Mouse (Mus musculus) kidney, embryonic 16.5 days (tissue): ENCODE results near the gene Acad9. TPM values are rescaled to one million over a fixed set of nuclear protein-coding genes. Genes with fewer than 3 reads are reported as not detected.

Source experiments
- ATAC-seq: fragments of 200-750 bp; cut with Nextera tagmentation; 2 replicates; pipeline ENCODE4 v1.8.0; 2017; ENCODE audit warnings: moderate TSS enrichment; ENCODE audit not compliant: low FRiP score, low TSS enrichment
- H3K27ac ChIP-seq: fragments of 300-500 bp; sonication (generic); 2 replicates; pipeline ENCODE4 v1.5.1; 2014; ENCODE audit warnings: low read length
- H3K27me3 ChIP-seq: fragments of 300-500 bp; sonication (generic); 2 replicates; pipeline ENCODE4 v1.6.1; 2014; ENCODE audit warnings: low read length, control low read depth, mixed read lengths; ENCODE audit not compliant: insufficient read depth
- H3K36me3 ChIP-seq: fragments of 300-500 bp; sonication (generic); 2 replicates; pipeline ENCODE4 v1.6.1; 2014; ENCODE audit warnings: low read length, control low read depth, mixed read lengths; ENCODE audit not compliant: insufficient read depth
- H3K4me1 ChIP-seq: fragments of 300-500 bp; sonication (generic); 2 replicates; pipeline ENCODE4 v1.6.1; 2014; ENCODE audit warnings: low read length, control low read depth, mixed read lengths; ENCODE audit not compliant: insufficient read depth
- H3K4me2 ChIP-seq: fragments of 300-500 bp; sonication (generic); replicated peaks from 2 replicates; pipeline ENCODE4 v1.6.1; 2014; ENCODE audit warnings: low read depth, low read length
- H3K4me3 ChIP-seq: fragments of 300-500 bp; sonication (generic); 2 replicates; pipeline ENCODE4 v1.5.1; 2014; ENCODE audit warnings: mild to moderate bottlenecking, low read length
- H3K9ac ChIP-seq: fragments of 300-500 bp; sonication (generic); replicated peaks from 2 replicates; pipeline ENCODE4 v1.6.1; 2014; ENCODE audit warnings: low read length
- H3K9me3 ChIP-seq: fragments of 300-500 bp; sonication (generic); 2 replicates; pipeline ENCODE4 v1.6.1; 2016; ENCODE audit warnings: low read length, control low read depth
- WGBS: fragments of 180-500 bp; shearing (Covaris S2); extraction: QIAGEN DNeasy Blood & Tissue Kit; methylation state at CpG from one replicate; pipeline ENCODE4 v1.1.7; 2014; 5-methylcytosine and 5-hydroxymethylcytosine counted together
- polyA plus RNA-seq: library from polyadenylated mRNA; unstranded; fragments of >200 nt; fragmentation: Nextera tagmentation; extraction: Ambion mirVana; gene quantifications from 2 replicates; pipeline ENCODE4 v1.2.1, GENCODE M21; 2015

Gene Acad9
- polyA plus RNA-seq, 1 experiment from 2014 or later = 88.1 TPM

GRCm38 (mm10) chr3:36138171-36138660 lies 72.4 kb downstream of the Acad9 start:
- no peaks in the 10 kb centered on the region for H3K9me3 ChIP-seq
- WGBS = 82% methylated on average over 1 of the region's 1 CpGs
- no peaks in the 10 kb centered on the region for H3K36me3 ChIP-seq
- H3K27ac ChIP-seq = no peak overlapping the region
- no peak overlapping the region for H3K4me2 ChIP-seq
- H3K27me3 ChIP-seq = no peaks in the 10 kb centered on the region
- no peaks in the 10 kb centered on the region for H3K4me1 ChIP-seq
- H3K4me3 ChIP-seq = no peak overlapping the region
- H3K9ac ChIP-seq = no peak overlapping the region
- ATAC-seq = no peak

- H3K36me3 ChIP-seq = no peaks in the 10 kb centered on the region
- no peak overlapping the region for H3K9ac ChIP-seq
- H3K27me3 ChIP-seq = no peaks in the 10 kb centered on the region
- no peak for ATAC-seq
- H3K4me3 ChIP-seq = no peak overlapping the region
- no peaks in the 10 kb centered on the region for H3K4me1 ChIP-seq
- H3K9me3 ChIP-seq = no peaks in the 10 kb centered on the region
- H3K4me2 ChIP-seq = no peak overlapping the region
- H3K27ac ChIP-seq = no peak overlapping the region
Measured at GRCm38 (mm10) chr3:36138996-36139395, 73.2 kb downstream of the Acad9 start.

Other genes starting within 250 kb of the Acad9 start
- gene Dcun1d1, start 128.5 kb upstream of the Acad9 start, polyA plus RNA-seq = 90.3 and 90.9 TPM in 2 replicates
- 73.7 and 74.8 TPM in 2 replicates for gene Mccc1, start 65.3 kb upstream of the Acad9 start, polyA plus RNA-seq
- gene Ccdc144b, start 12.4 kb upstream of the Acad9 start, polyA plus RNA-seq = not detected in 2 replicates
- 8.2 and 9.6 TPM in 2 replicates for gene D3Ertd254e, start 85.0 kb downstream of the Acad9 start, polyA plus RNA-seq
- gene Qrfpr, start 156.3 kb downstream of the Acad9 start, polyA plus RNA-seq = not detected in 2 replicates